Mouse (Mus musculus) mouse trophoblast stem cell (cell line): ENCODE measurements around the gene Atox1.
"Not testable (repeated sequence)": the region's sequence is repeated elsewhere in the genome, so short reads cannot be mapped to it uniquely, and the experiment has no call there.

ENCODE experiments used
- in situ Hi-C, 2 experiments: fragments of 300-500 bp; cut with MseI, MboI; formaldehyde crosslinking; loops; 2 replicates in 1 of 2; 3 replicates in 1 of 2; pipeline ENCODE4 v1.15.1; 2025

The Atox1 gene

GRCm38 (mm10) chr11:55453640-55454039 is 7.4 kb downstream of the Atox1 start:
- in situ Hi-C loops, result loop anchor here in 1 of 2 experiments (10.0 kb wide), 1 partner anchor 249 kb away; the partner anchor contains the start of gene Slc36a1

GRCm38 (mm10) chr11:55450311-55450710 is 10.7 kb downstream of the Atox1 start:
- in situ Hi-C loops, result loop anchor here in 1 of 2 experiments (10.0 kb wide), 1 partner anchor 246 kb away; the partner anchor contains the start of gene Slc36a1

GRCm38 (mm10) chr11:55449531-55449930 is 11.5 kb downstream of the Atox1 start:
- in situ Hi-C loops, result loop anchor here in 1 of 2 experiments (5.0 kb wide), 1 partner anchor 57 kb away; no protein-coding TSS in a partner anchor

GRCm38 (mm10) chr11:55446579-55446978 is 14.5 kb downstream of the Atox1 start:
- in situ Hi-C loops, result loop anchor here in 1 of 2 experiments (5.0 kb wide), 1 partner anchor 54 kb away; no protein-coding TSS in a partner anchor

GRCm38 (mm10) chr11:55444772-55445171 is 16.3 kb downstream of the Atox1 start:
- in situ Hi-C loops, result loop anchor here (5.0 kb wide), 1 partner anchor 52 kb away; no protein-coding TSS in a partner anchor

GRCm38 (mm10) chr11:55439718-55440117 is 21.3 kb downstream of the Atox1 start:
- in situ Hi-C loops, result loop anchor here (5.0 kb wide), 2 partner anchors 47 to 237 kb away; partner anchors contain the start of gene Slc36a1 (in 1 of the 2)

GRCm38 (mm10) chr11:55438031-55438430 is 23.0 kb downstream of the Atox1 start:
- in situ Hi-C loops, result loop anchor here in 1 of 2 experiments (5.0 kb wide), 1 partner anchor 236 kb away; the partner anchor contains the start of gene Slc36a1

- in situ Hi-C loops, result loop anchor here in 1 of 2 experiments (5.0 kb wide), 1 partner anchor 234 kb away; the partner anchor contains the start of gene Slc36a1
Observed at GRCm38 (mm10) chr11:55436089-55436488, 24.9 kb downstream of the Atox1 start.

GRCm38 (mm10) chr11:55432981-55433380 is 28.1 kb downstream of the Atox1 start:
- in situ Hi-C loops, result no loop called here

GRCm38 (mm10) chr11:55429973-55430372 is 31.1 kb downstream of the Atox1 start:
- in situ Hi-C loops, result no loop called here

- in situ Hi-C loops, result no loop called here
Observed at GRCm38 (mm10) chr11:55428186-55429012, 32.6 kb downstream of the Atox1 start.

GRCm38 (mm10) chr11:55424746-55425360 is 36.2 kb downstream of the Atox1 start:
- in situ Hi-C loops, result no loop called here

- in situ Hi-C loops, result no loop called here
Observed at GRCm38 (mm10) chr11:55423756-55424155, 37.3 kb downstream of the Atox1 start.

GRCm38 (mm10) chr11:55422978-55423377 is 38.1 kb downstream of the Atox1 start, which contains the start of gene Sparc:
Gene Sparc (minus strand): TSS chr11:55423183.
- in situ Hi-C loops, result no loop called here

GRCm38 (mm10) chr11:55419678-55420307 is 41.2 kb downstream of the Atox1 start:
- in situ Hi-C loops, result no loop called here

GRCm38 (mm10) chr11:55419296-55419677 is 41.8 kb downstream of the Atox1 start:
- in situ Hi-C loops, result no loop called here

- in situ Hi-C loops, result no loop called here
Observed at GRCm38 (mm10) chr11:55418704-55419061, 42.4 kb downstream of the Atox1 start.

GRCm38 (mm10) chr11:55417898-55418703 is 42.9 kb downstream of the Atox1 start:
- in situ Hi-C loops, result no loop called here

GRCm38 (mm10) chr11:55416609-55417265 is 44.3 kb downstream of the Atox1 start:
- in situ Hi-C loops, result no loop called here

GRCm38 (mm10) chr11:55415731-55416130 is 45.3 kb downstream of the Atox1 start:
- in situ Hi-C loops, result not testable (repeated sequence)
